Mouse (Mus musculus): ENCODE measurements around the gene St3gal2.

DNA sequence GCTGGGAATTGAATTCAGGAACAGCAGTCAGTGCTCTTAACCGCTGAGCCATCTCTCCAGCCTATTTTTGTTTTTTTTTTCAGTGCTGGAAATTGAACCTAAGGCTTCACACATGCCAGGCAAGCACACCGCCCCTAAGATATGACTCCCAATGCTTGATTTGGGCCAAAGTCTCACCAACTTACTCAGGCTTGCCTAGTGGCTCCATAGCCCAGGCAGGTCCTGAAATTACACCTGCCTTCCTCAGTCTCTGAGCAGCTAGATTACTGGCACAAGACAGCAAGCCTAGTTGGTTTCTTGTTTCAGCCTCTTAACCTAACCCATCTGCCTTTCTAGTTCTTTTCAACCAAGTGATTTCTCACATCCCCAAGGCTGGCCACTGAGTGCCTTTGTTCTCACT is 49.2 kb upstream of the St3gal2 start:
- TF ChIP-seq CTCF (conservative IDR thresholded peaks at IDR 0.05; ENCODE audit: low read length) (no peak), POU5F1 (IDR thresholded peaks at IDR 0.05; ENCODE audit: borderline replicate concordance, low read length) (no peak)

All from E14TG2a.4 (cell line).